Mouse (Mus musculus): ENCODE data around the gene Muc5b.

DNA sequence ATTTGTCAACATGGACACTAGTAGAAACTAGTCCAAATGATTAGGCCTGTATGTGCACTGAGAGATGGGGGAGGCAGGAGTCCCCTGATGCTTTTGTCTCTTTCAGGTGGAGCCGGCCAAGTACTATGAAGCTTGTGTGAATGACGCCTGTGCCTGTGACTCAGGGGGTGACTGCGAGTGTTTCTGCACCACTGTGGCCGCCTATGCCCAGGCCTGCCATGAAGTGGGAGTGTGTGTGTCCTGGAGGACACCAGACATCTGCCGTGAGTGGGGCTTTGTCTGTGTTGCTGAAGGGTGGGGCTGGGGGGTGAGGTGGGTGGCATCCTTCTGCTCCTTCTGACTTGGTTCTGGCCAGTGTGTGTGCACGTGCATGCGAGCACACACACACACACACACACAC lies 35.7 kb upstream of the Muc5b start:
- TF ChIP-seq CTCF (IDR thresholded peaks at IDR 0.05; ENCODE audit: control insufficient read depth, insufficient read depth, insufficient read length) (no peak), MYOG (IDR thresholded peaks at IDR 0.05; ENCODE audit: control insufficient read depth, extremely low read depth, insufficient read length) (no peak), MAX (IDR thresholded peaks at IDR 0.05) (no peak), USF1 (IDR thresholded peaks at IDR 0.05; ENCODE audit: low read depth) (no peak), CEBPB (IDR thresholded peaks at IDR 0.05; ENCODE audit: low read depth) (no peak), MYOD1 (IDR thresholded peaks at IDR 0.05; ENCODE audit: control insufficient read depth, insufficient read length, low read depth) (no peak)
